Mouse (Mus musculus) stomach, postnatal 0 days (tissue): ENCODE measurements around the gene Znrd1as. TPM values are rescaled to one million over a fixed set of nuclear protein-coding genes. Genes with fewer than 3 reads are reported as not detected.

ENCODE experiments used
- ATAC-seq: fragments of 200-750 bp; cut with Nextera tagmentation; 2 replicates; pipeline ENCODE4 v1.8.0; 2017; ENCODE audit not compliant: low FRiP score, low TSS enrichment
- DNase-seq: peaks from one replicate; pipeline ENCODE4 v3.0.0-alpha.2; 2016; ENCODE audit warnings: low spot score
- H3K27ac ChIP-seq: fragments of 300-500 bp; sonication (generic); replicated peaks from 2 replicates; pipeline ENCODE4 v1.5.1; 2014; ENCODE audit warnings: mild to moderate bottlenecking, control low read depth
- H3K27me3 ChIP-seq: fragments of 300-500 bp; sonication (generic); 2 replicates; pipeline ENCODE4 v1.6.1; 2014; ENCODE audit warnings: low read length; ENCODE audit not compliant: control insufficient read depth, insufficient read depth
- H3K36me3 ChIP-seq: fragments of 300-500 bp; sonication (generic); 2 replicates; pipeline ENCODE4 v1.6.1; 2014; ENCODE audit warnings: low read length, mixed read lengths; ENCODE audit not compliant: control insufficient read depth, insufficient read depth
- H3K4me1 ChIP-seq: fragments of 300-500 bp; sonication (generic); replicated peaks from 2 replicates; pipeline ENCODE4 v1.6.1; 2014; ENCODE audit warnings: antibody characterized with exemption; ENCODE audit not compliant: control insufficient read depth, insufficient read depth
- H3K4me2 ChIP-seq: fragments of 300-500 bp; sonication (generic); replicated peaks from 2 replicates; pipeline ENCODE4 v1.6.1; 2014; ENCODE audit warnings: low read depth, mild to moderate bottlenecking, control low read depth, moderate library complexity
- H3K4me3 ChIP-seq: fragments of 300-500 bp; sonication (generic); 2 replicates; pipeline ENCODE4 v1.5.1; 2014; ENCODE audit warnings: low read depth, low read length, control low read depth
- H3K9ac ChIP-seq: fragments of 300-500 bp; sonication (generic); 2 replicates; pipeline ENCODE4 v1.6.1; 2014; ENCODE audit warnings: mild to moderate bottlenecking, low read length, control low read depth, mixed read lengths
- H3K9me3 ChIP-seq: fragments of 300-500 bp; sonication (generic); 2 replicates; pipeline ENCODE4 v1.6.1; 2016; ENCODE audit warnings: low read length; ENCODE audit not compliant: control insufficient read depth
- CTCF ChIP-seq: IDR thresholded peaks from 2 replicates; pipeline ENCODE4 v1.5.1; 2016; ENCODE audit warnings: antibody characterized with exemption, low read depth, mild to moderate bottlenecking, moderate library complexity
- EP300 ChIP-seq: optimal IDR thresholded peaks from 2 replicates; pipeline ENCODE3; 2016; ENCODE audit warnings: antibody characterized with exemption
- WGBS: fragments of 180-500 bp; shearing (Covaris S2); extraction: QIAGEN DNeasy Blood & Tissue Kit; methylation state at CpG from one replicate; pipeline ENCODE4 v1.1.7; 2014; 5-methylcytosine and 5-hydroxymethylcytosine counted together
- polyA plus RNA-seq: library from polyadenylated mRNA; unstranded; fragments of >200 nt; fragmentation: Nextera tagmentation; extraction: Ambion mirVana; gene quantifications from 2 replicates; pipeline ENCODE4 v1.2.1, GENCODE M21; 2015

The Znrd1as gene
- polyA plus RNA-seq, 1 experiment from 2014 or later = 4.5 TPM

GRCm38 (mm10) chr17:36997033-36997735, 38.8 kb downstream of the Znrd1as start:
- Histone ChIP-seq H3K9ac (no peak overlapping the region), H3K9me3 (no peaks in the 10 kb centered on the region), H3K27ac (no peak overlapping the region), H3K27me3 (no peaks in the 10 kb centered on the region), H3K4me1 (no peaks in the 10 kb centered on the region), H3K4me2 (no peak overlapping the region), H3K4me3 (no peak overlapping the region), H3K36me3 (no peaks in the 10 kb centered on the region)
- TF ChIP-seq EP300 (no peak), CTCF (peak; percentile 91)
- peak; percentile 63; the same call in 1 of the 2 replicates for ATAC-seq
- 26% methylated on average over 7 of the region's 7 CpGs for WGBS
- DNase-seq = peak; percentile 78

- H3K27me3 ChIP-seq = no peaks in the 10 kb centered on the region
- no peak overlapping the region for H3K27ac ChIP-seq
- no peak overlapping the region for H3K4me2 ChIP-seq
- no peak overlapping the region for H3K4me3 ChIP-seq
- H3K9me3 ChIP-seq = no peaks in the 10 kb centered on the region
- H3K4me1 ChIP-seq = no peaks in the 10 kb centered on the region
- no peak for TF ChIP-seq CTCF
- TF ChIP-seq EP300 = no peak
- H3K36me3 ChIP-seq = no peaks in the 10 kb centered on the region
- no peak for DNase-seq
- 58% methylated on average over 2 of the region's 2 CpGs for WGBS
- no peak overlapping the region for H3K9ac ChIP-seq
- no peak for ATAC-seq
These were observed 40.1 kb downstream of the Znrd1as start for GRCm38 (mm10) chr17:36998477-36998876.

GRCm38 (mm10) chr17:37000863-37001262, 42.5 kb downstream of the Znrd1as start, which contains the start of gene Zfp57:
TSS of gene Zfp57 (plus strand) at chr17:37001163.
- DNase-seq = no peak
- Histone ChIP-seq H3K9ac (no peak within 1 kb of the TSS), H3K9me3 (no peaks in the 10 kb centered on the region), H3K4me3 (peak within 1 kb of the TSS; percentile 59; the same call in 1 of the 2 replicates), H3K36me3 (no peaks in the 10 kb centered on the region), H3K27me3 (no peaks in the 10 kb centered on the region), H3K27ac (no peak within 1 kb of the TSS), H3K4me2 (no peak within 1 kb of the TSS), H3K4me1 (no peaks in the 10 kb centered on the region)
- no peak for ATAC-seq
- 94% methylated on average over 7 of the region's 7 CpGs for WGBS
- TF ChIP-seq EP300 (no peak), CTCF (no peak)

GRCm38 (mm10) chr17:37002364-37003330, 44.3 kb downstream of the Znrd1as start:
- Histone ChIP-seq H3K9ac (peak overlapping the region; percentile 82), H3K4me3 (peak overlapping the region; percentile 59), H3K4me1 (no peaks in the 10 kb centered on the region), H3K27ac (peak overlapping the region; percentile 79), H3K4me2 (peak overlapping the region; percentile 90), H3K27me3 (no peaks in the 10 kb centered on the region), H3K36me3 (0 out of 2 replicates have a peak, but pooled peaks cover 3% of the 10 kb centered on the region), H3K9me3 (no peaks in the 10 kb centered on the region)
- TF ChIP-seq EP300 (no peak), CTCF (no peak)
- DNase-seq = peak; percentile 54
- WGBS = under 1% methylated on average over 49 of the region's 49 CpGs
- peak; percentile 83 for ATAC-seq

GRCm38 (mm10) chr17:37003366-37003765, 45.0 kb downstream of the Znrd1as start:
- Histone ChIP-seq H3K9ac (no peak overlapping the region), H3K4me3 (peak overlapping the region; percentile 59), H3K27ac (no peak overlapping the region), H3K36me3 (0 out of 2 replicates have a peak, but pooled peaks cover 3% of the 10 kb centered on the region), H3K27me3 (no peaks in the 10 kb centered on the region), H3K9me3 (no peaks in the 10 kb centered on the region), H3K4me2 (peak overlapping the region; percentile 90), H3K4me1 (no peaks in the 10 kb centered on the region)
- no peak for TF ChIP-seq EP300
- no peak for TF ChIP-seq CTCF
- no peak for DNase-seq
- whole genome bisulfite sequencing = 30% methylated on average over 4 of the region's 4 CpGs
- no peak for ATAC-seq
